Mouse (Mus musculus) kidney, postnatal 0 days (tissue): Measurements from ENCODE around the gene Atg9a. TPM values are rescaled to one million over a fixed set of nuclear protein-coding genes. Genes with fewer than 3 reads are reported as not detected.
"Not testable (repeated sequence)": the region's sequence is repeated elsewhere in the genome, so short reads cannot be mapped to it uniquely, and the experiment has no call there.

Source experiments
- ATAC-seq: fragments of 200-750 bp; cut with Nextera tagmentation; replicated peaks from 2 replicates; pipeline ENCODE4 v1.8.0; 2017; ENCODE audit warnings: low read depth, moderate number of reproducible peaks, moderate TSS enrichment, moderate library complexity; ENCODE audit not compliant: low FRiP score
- DNase-seq: peaks from one replicate; pipeline ENCODE4 v3.0.0-alpha.2; 2016; ENCODE audit warnings: low spot score
- H3K27ac ChIP-seq: fragments of 300-500 bp; sonication (generic); 2 replicates; pipeline ENCODE4 v1.5.1; 2014; ENCODE audit warnings: mild to moderate bottlenecking
- H3K27me3 ChIP-seq: fragments of 300-500 bp; sonication (generic); 2 replicates; pipeline ENCODE4 v1.6.1; 2014; ENCODE audit warnings: low read length, mixed read lengths; ENCODE audit not compliant: insufficient read depth
- H3K36me3 ChIP-seq: fragments of 300-500 bp; sonication (generic); 2 replicates; pipeline ENCODE4 v1.6.1; 2014; ENCODE audit warnings: low read length, mixed read lengths; ENCODE audit not compliant: insufficient read depth
- H3K4me1 ChIP-seq: fragments of 300-500 bp; sonication (generic); replicated peaks from 2 replicates; pipeline ENCODE4 v1.6.1; 2014; ENCODE audit warnings: antibody characterized with exemption, low read length, mixed read lengths; ENCODE audit not compliant: insufficient read depth
- H3K4me2 ChIP-seq: fragments of 300-500 bp; sonication (generic); 2 replicates; pipeline ENCODE4 v1.6.1; 2014; ENCODE audit warnings: mild to moderate bottlenecking, low read length, moderate library complexity, mixed read lengths
- H3K4me3 ChIP-seq: fragments of 300-500 bp; sonication (generic); replicated peaks from 2 replicates; pipeline ENCODE4 v1.5.1; 2014; ENCODE audit warnings: low read depth, low read length
- H3K9ac ChIP-seq: fragments of 300-500 bp; sonication (generic); 2 replicates; pipeline ENCODE4 v1.6.1; 2014; ENCODE audit warnings: low read depth, low read length
- H3K9me3 ChIP-seq: fragments of 300-500 bp; sonication (generic); replicated peaks from 2 replicates; pipeline ENCODE4 v1.6.1; 2016; ENCODE audit warnings: low read length, inconsistent platforms, mixed read lengths
- CTCF ChIP-seq: IDR thresholded peaks from 2 replicates; pipeline ENCODE4 v1.5.1; 2016; ENCODE audit warnings: antibody characterized with exemption, low read depth, mild to moderate bottlenecking, moderate library complexity
- WGBS: fragments of 180-500 bp; shearing (Covaris S2); extraction: QIAGEN DNeasy Blood & Tissue Kit; methylation state at CpG from one replicate; pipeline ENCODE4 v1.1.7; 2014; 5-methylcytosine and 5-hydroxymethylcytosine counted together
- polyA plus RNA-seq: library from polyadenylated mRNA; unstranded; fragments of >200 nt; fragmentation: Nextera tagmentation; extraction: Ambion mirVana; gene quantifications from 2 replicates; pipeline ENCODE4 v1.2.1, GENCODE M21; 2015

Atg9a gene
- polyA plus RNA-seq, result 25.8 and 27.3 TPM in 2 replicates

GRCm38 (mm10) chr1:75191622-75192402 is at the start of gene Atg9a, which contains the start of gene Ankzf1:
Gene Atg9a, minus strand, starts transcription at chr1:75192196.
Gene Ankzf1, plus strand, starts transcription at chr1:75192151.
- WGBS, result under 1% methylated on average over 54 of the region's 56 CpGs
- Histone ChIP-seq H3K9me3 (no peaks in the 10 kb centered on the region), H3K4me3 (peak within 1 kb of the TSS; percentile 92), H3K27ac (peak within 1 kb of the TSS; percentile 93), H3K36me3 (peaks cover 20% of the 10 kb centered on the region), H3K4me2 (peak within 1 kb of the TSS; percentile 94), H3K9ac (peak within 1 kb of the TSS; percentile 89), H3K4me1 (peaks cover 13% of the 10 kb centered on the region), H3K27me3 (no peaks in the 10 kb centered on the region)
- ATAC-seq (peak; percentile 99), DNase-seq (peak; percentile 100)
- peak; percentile 37; the same call in 1 of the 2 replicates for TF ChIP-seq CTCF

DNA sequence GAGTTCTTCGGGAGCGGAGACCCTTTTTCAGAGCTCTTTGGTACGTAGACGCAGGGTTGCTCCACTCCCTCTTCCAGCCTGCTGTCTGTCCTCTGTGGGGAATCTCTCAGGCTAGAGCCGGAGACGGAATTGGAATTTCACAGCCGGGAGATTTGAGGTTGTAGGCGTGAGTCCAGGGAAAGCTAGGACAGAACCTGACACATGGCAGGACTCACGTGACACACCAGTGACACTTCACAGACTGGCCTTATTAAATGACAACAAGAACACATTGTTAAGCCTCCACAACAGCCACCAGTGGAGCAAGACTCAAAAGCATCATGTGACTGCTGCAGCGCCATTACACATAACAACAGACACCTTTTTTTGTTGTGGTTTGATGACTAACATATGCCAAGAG is 47.6 kb upstream of the Atg9a start:
- H3K27ac ChIP-seq, result no peak overlapping the region
- H3K4me2 ChIP-seq, result no peak overlapping the region
- DNase-seq (no peak), ATAC-seq (no peak)
- H3K27me3 ChIP-seq, result no peaks in the 10 kb centered on the region
- no peak overlapping the region for H3K9ac ChIP-seq
- H3K4me3 ChIP-seq, result no peak overlapping the region
- H3K9me3 ChIP-seq, result no peaks in the 10 kb centered on the region
- no peaks in the 10 kb centered on the region; the same call in 1 of the 2 replicates for H3K4me1 ChIP-seq
- no peak for TF ChIP-seq CTCF
- WGBS, result 76% methylated on average over 10 of the region's 10 CpGs
- peaks cover 16% of the 10 kb centered on the region; the same call in 1 of the 2 replicates for H3K36me3 ChIP-seq

- Histone ChIP-seq H3K27me3 (no peaks in the 10 kb centered on the region), H3K9me3 (no peaks in the 10 kb centered on the region), H3K4me1 (no peaks in the 10 kb centered on the region; the same call in 1 of the 2 replicates), H3K4me2 (peak within 1 kb of the TSS; percentile 95), H3K36me3 (peaks cover 8% of the 10 kb centered on the region; the same call in 1 of the 2 replicates), H3K27ac (peak within 1 kb of the TSS; percentile 88), H3K4me3 (peak within 1 kb of the TSS; percentile 60), H3K9ac (peak within 1 kb of the TSS; percentile 79)
- DNase-seq (peak; percentile 88), ATAC-seq (peak; percentile 95)
- under 1% methylated on average over 63 of the region's 64 CpGs for WGBS
- TF ChIP-seq CTCF, result no peak
Observed at GRCm38 (mm10) chr1:75236117-75237050, 44.4 kb upstream of the Atg9a start, which contains the start of gene Dnajb2. Gene Dnajb2, plus strand, starts transcription at chr1:75236406.

GRCm38 (mm10) chr1:75234606-75235005 is 42.6 kb upstream of the Atg9a start:
- no peak for ATAC-seq

DNA sequence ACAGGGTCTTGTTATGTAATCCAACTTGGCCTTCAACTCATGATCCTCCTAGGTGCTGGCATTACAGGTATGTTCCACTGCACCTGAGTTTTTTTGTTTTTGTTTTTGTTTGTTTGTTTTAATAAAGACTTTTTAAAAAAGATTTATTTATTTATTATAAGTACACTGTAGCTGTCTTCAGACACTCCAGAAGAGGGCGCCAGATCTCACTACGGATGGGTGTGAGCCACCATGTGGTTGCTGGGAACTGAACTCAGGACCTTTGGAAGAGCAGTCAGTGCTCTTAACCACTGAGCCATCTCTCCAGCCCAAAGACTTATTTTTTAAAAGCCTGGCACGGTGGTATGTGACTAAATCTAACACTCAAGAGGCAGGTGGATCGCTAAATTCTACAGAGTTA is 40.5 kb upstream of the Atg9a start:
- not testable (repeated sequence) for H3K36me3 ChIP-seq, H3K4me3 ChIP-seq, DNase-seq, H3K9me3 ChIP-seq, H3K4me2 ChIP-seq, H3K27ac ChIP-seq, ATAC-seq, H3K27me3 ChIP-seq, H3K9ac ChIP-seq, H3K4me1 ChIP-seq
- WGBS, result 71% methylated on average over 4 of the region's 4 CpGs
- TF ChIP-seq CTCF, result 0 out of 2 replicates have a peak, but pooled peaks have one; percentile 33

More at GRCm38 (mm10) chr1:75234606-75235005, 42.6 kb upstream of the Atg9a start:
- DNase-seq, result peak; percentile 90
- H3K9me3 ChIP-seq, result no peaks in the 10 kb centered on the region
- no peak overlapping the region for H3K9ac ChIP-seq
- no peaks in the 10 kb centered on the region for H3K27me3 ChIP-seq
- H3K36me3 ChIP-seq, result 0 out of 2 replicates have a peak, but pooled peaks cover 4% of the 10 kb centered on the region
- H3K4me1 ChIP-seq, result no peaks in the 10 kb centered on the region; the same call in 1 of the 2 replicates
- H3K27ac ChIP-seq, result no peak overlapping the region
- WGBS, result under 1% methylated on average over 8 of the region's 8 CpGs
- TF ChIP-seq CTCF, result peak; percentile 74
- H3K4me3 ChIP-seq, result no peak overlapping the region
- 0 out of 2 replicates have a peak overlapping the region, but pooled peaks have one; percentile 14 for H3K4me2 ChIP-seq
